Mouse (Mus musculus): ENCODE measurements at regions not wholly inside any gene's neighbourhood (a gene's known extent, or its start where the extent isn't known, plus 50 kb on each side); places are given as distances from the start of the nearest gene placed in this dataset.

- no peak for ATAC-seq (ENCODE audit: extremely low read depth, insufficient number of reproducible peaks, low FRiP score, poor library complexity, severe bottlenecking)
Observed at GRCm38 (mm10) chr13:110725821-110726220, 331.0 kb downstream of the Plk2 start.

- ATAC-seq (ENCODE audit: extremely low read depth, insufficient number of reproducible peaks, low FRiP score, poor library complexity, severe bottlenecking) = no peak
Observed at GRCm38 (mm10) chr13:110735511-110735910, 340.7 kb downstream of the Plk2 start.

DNA sequence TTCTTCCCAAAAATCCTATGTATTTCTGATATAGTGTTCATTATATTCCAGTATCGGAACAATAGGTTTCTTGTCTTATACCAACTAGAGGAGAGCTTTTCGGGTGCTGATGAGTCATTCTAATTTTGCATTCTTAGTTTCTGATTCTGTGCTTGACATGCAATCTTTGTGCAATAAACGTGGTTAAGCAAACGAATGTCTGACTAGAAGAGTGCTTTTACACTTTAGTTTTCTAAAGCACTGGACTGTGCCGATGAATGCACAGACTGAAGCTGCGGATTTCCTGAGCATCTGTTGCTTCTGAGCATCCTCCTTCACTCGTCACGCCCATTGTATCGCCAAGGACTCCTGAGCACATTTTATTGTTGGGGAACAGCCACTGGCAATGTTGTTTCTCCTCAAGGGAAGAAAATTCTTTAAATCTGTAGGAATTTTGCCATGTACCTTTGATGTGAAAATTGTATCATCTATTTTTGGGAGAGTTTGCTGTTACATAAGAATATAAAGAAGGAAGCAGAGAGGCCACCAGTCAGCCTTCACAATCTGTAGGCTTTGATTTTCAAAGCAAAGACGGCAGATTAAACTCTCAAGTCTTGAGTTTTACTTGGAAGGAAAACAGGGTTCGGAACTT, 346.8 kb downstream of the Plk2 start:
- no peak for ATAC-seq (ENCODE audit: extremely low read depth, insufficient number of reproducible peaks, low FRiP score, poor library complexity, severe bottlenecking)

GRCm38 (mm10) chr13:110747223-110747868, 352.5 kb downstream of the Plk2 start:
- no peak for ATAC-seq (ENCODE audit: extremely low read depth, insufficient number of reproducible peaks, low FRiP score, poor library complexity, severe bottlenecking)

- ATAC-seq (ENCODE audit: extremely low read depth, insufficient number of reproducible peaks, low FRiP score, poor library complexity, severe bottlenecking) = no peak
Observed at GRCm38 (mm10) chr13:110752746-110753145, 357.9 kb downstream of the Plk2 start.

GRCm38 (mm10) chr13:110754548-110754947, 359.7 kb downstream of the Plk2 start:
- no peak for ATAC-seq (ENCODE audit: extremely low read depth, insufficient number of reproducible peaks, low FRiP score, poor library complexity, severe bottlenecking)

GRCm38 (mm10) chr13:110756877-110757276, 362.0 kb downstream of the Plk2 start:
- ATAC-seq (ENCODE audit: extremely low read depth, insufficient number of reproducible peaks, low FRiP score, poor library complexity, severe bottlenecking) = no peak

- ATAC-seq (ENCODE audit: extremely low read depth, insufficient number of reproducible peaks, low FRiP score, poor library complexity, severe bottlenecking) = no peak
Observed at GRCm38 (mm10) chr13:110769210-110769609, 374.4 kb downstream of the Plk2 start.

DNA sequence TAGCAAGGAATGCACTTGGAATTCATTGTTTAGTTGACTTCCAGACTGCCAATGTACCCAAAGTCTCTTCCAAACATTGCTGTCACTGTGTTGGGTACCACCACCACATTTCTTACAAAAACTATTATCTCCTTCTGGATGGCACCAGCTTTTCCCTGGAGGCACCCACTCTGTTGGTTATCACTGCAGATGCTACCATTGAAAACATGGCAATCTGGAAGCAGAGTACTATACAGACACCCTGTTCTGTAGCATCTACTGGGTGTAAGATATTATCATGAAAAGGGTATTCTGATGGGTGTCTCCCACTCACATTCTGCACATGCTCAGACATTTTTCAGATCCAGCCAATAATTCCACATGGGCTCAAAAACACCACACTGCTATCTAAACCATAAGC, 380.4 kb downstream of the Plk2 start:
- no peak for ATAC-seq (ENCODE audit: extremely low read depth, insufficient number of reproducible peaks, low FRiP score, poor library complexity, severe bottlenecking)

- no peak for ATAC-seq (ENCODE audit: extremely low read depth, insufficient number of reproducible peaks, low FRiP score, poor library complexity, severe bottlenecking)
Observed at GRCm38 (mm10) chr13:110784162-110784785, 389.4 kb downstream of the Plk2 start.

DNA sequence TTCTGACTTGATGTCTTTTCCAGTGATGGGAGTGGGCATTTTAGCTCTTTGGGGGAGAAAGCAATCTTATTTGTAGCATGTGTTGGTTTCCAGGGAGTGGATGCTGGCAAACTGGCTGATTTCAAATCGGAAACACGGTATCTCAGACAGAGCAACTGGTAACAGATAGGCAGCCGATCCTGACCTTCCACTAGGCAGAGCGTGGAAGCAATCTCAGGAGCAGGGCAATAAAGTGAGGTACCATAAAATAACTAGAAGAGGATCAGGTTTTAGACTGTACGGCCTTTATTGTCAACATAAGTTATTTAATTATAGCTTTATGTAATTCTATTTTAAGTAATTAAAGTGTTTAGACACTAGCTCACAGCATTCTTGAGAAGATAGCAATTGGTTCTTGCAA, 390.0 kb downstream of the Plk2 start:
- ATAC-seq (ENCODE audit: extremely low read depth, insufficient number of reproducible peaks, low FRiP score, poor library complexity, severe bottlenecking) = no peak

DNA sequence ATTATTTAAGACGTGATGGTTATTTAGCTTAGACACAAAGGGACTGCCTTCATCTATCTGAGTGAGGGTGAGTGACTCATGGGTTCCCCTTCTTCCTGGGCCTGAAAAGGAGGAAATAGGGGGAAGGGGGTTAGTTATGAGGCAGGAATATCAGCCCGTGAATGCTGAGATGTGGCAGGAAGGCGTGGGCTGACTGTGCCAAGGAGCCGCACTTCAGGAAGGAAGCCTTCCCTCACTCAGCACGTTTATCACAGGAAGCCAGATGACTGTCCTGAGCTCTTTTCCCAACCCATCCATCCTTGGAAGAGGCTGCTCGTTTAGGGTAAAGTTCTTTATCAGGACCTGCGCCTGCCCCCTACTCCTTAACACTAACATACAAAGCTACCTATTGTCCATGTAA, 403.5 kb downstream of the Plk2 start:
- ATAC-seq (ENCODE audit: extremely low read depth, insufficient number of reproducible peaks, low FRiP score, poor library complexity, severe bottlenecking) = no peak

- ATAC-seq (ENCODE audit: extremely low read depth, insufficient number of reproducible peaks, low FRiP score, poor library complexity, severe bottlenecking) = no peak
Observed at GRCm38 (mm10) chr13:110802841-110803240, 408.0 kb downstream of the Plk2 start.

- ATAC-seq (ENCODE audit: extremely low read depth, insufficient number of reproducible peaks, low FRiP score, poor library complexity, severe bottlenecking) = no peak
Observed at GRCm38 (mm10) chr13:110812401-110812800, 417.6 kb downstream of the Plk2 start.

DNA sequence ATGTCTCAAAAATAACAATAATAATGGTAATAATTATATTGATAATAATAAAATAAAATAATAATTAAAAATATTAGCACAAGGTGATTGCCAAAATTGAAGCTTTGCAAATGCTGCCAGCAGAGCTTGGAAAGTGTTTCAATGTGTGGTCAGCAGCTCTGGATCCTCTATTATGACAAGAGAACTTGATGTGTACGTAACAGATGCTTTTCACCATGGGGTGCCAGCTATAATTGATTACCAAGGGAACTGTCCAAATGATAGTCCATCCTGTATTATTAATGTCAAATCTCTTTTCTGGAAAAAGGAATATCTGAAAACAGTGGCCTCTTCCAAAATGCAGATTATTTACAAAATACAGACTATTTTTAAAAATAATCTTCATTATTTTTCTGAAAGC, 419.2 kb downstream of the Plk2 start:
- ATAC-seq (ENCODE audit: extremely low read depth, insufficient number of reproducible peaks, low FRiP score, poor library complexity, severe bottlenecking) = no peak

- no peak for ATAC-seq (ENCODE audit: extremely low read depth, insufficient number of reproducible peaks, low FRiP score, poor library complexity, severe bottlenecking)
Observed at GRCm38 (mm10) chr13:110819301-110819862, 424.5 kb downstream of the Plk2 start.

DNA sequence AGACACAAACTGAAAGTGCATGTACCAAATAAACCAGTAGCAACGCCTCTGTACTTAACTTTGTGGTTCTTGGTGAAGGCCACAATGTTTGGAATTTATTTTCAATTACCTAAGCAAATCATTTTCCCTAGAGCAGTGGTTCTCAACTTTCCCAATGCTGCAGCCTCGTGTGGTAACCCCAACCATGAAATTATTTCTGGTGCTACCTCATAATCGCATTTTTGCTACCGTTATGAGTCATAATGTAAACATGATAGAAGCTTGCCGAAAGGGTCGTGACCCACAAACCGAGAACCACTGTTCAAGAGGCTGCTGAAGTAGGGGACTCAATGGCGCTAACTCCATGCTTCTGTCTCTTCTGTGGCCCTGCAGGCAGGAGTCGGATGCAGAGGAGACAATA, 429.9 kb upstream of the Actbl2 start:
- ATAC-seq (ENCODE audit: extremely low read depth, insufficient number of reproducible peaks, low FRiP score, poor library complexity, severe bottlenecking) = no peak

- no peak for ATAC-seq (ENCODE audit: extremely low read depth, insufficient number of reproducible peaks, low FRiP score, poor library complexity, severe bottlenecking)
Observed at GRCm38 (mm10) chr13:110832442-110832841, 422.4 kb upstream of the Actbl2 start.

- no peak for ATAC-seq (ENCODE audit: extremely low read depth, insufficient number of reproducible peaks, low FRiP score, poor library complexity, severe bottlenecking)
Observed at GRCm38 (mm10) chr13:110836936-110837335, 417.9 kb upstream of the Actbl2 start.

DNA sequence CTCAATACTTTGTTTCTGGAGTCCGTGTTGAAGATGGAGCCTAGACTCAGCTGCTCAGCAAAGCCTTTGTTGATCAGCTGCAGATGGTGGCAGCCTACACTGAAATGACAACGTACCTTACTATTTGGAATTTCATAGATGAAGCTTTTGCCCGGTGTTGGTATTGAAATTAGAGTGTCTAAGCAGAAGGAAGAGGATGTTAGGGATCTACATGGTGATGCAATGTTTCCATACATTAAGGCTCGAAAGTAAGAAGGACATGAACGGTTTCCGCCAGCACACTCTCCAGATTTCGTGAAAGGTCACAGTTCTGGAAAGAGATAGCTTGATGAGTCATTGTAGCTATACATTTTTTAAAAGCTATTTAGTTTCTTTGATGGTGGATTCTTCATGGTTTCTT, 412.9 kb upstream of the Actbl2 start:
- ATAC-seq (ENCODE audit: extremely low read depth, insufficient number of reproducible peaks, low FRiP score, poor library complexity, severe bottlenecking) = no peak

All from neutrophil, adult 5-6 weeks (primary cell).